Mouse (Mus musculus): ENCODE results near the gene Six3.

Gene Six3

DNA sequence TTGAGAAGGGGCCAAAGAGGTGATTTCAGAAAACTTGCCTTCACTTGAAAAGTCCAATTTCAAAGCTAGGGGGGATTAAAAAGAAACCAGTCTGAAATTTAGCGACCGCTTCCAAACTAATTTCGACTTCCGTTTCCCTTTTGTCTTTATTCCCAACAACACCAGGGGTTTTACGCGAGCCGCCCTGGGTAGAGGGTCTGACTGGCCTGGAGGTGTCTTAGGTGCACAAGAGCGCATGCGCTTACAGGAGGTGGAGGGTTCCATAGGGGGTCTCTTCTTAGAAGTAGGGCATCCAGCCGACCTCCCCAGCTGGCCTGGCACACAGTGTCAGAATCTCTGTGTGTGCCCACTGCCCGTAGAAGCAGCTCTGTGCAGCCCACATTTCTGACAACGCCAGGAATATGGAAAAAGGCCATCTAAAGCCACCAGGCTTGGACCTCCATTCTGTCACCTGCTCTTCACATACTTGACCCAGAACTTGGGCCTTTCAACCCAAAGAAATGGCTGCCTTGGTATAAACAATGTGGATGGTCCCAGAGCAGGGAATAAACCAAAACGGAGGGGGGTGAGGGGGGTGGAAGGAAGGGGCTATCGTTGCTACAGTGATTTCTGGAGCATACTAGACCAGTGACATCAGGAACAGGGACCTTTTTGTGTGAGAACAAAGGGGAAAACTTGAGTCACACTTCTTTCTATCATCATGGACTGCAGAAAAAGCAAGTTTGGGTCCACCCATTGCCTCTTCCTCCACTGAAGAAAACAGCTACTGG, 12.9 kb downstream of the Six3 start:
- no peak for DNase-seq (ENCODE audit: low spot score in 2 of 2)

DNA sequence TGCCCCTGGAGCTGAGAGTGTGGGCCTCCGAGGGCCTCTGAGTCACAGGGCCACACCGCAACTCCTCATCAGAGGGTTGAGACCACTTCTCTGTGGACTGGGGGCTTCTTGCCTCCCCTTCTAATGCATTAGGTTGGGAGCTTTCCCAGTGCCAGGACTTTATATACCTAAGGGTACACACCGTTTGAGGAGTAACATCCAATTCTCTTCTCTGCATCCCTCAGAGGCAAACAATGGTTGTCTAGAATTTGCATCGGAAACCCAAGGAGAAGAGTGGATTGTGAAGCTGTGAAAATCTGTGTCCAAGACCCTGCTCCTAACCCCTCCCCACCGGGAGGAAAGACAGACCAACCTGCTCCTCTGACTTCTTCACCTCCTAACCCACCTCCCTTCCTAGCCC, 14.3 kb downstream of the Six3 start:
- no peak for DNase-seq (ENCODE audit: low spot score in 2 of 2)

DNA sequence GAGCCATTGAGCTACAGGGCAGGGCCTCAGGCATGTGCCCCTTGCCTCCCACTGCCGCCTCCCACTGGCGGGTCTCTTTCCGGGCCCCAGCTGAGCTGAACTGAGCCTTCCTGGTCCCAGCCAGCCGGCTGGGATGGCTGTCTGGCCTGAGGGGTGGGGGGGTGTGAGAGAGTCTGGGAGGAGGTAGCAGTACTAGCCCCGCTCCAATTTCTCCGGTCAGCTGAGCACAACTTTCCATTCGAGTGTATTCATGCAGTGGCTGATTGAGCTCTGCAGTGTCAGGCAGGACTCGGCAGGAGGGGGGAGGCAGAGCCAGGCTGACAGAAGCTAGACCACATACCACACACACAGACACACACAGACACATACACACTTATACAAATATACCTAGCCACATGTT, 15.4 kb downstream of the Six3 start:
- no peak for DNase-seq (ENCODE audit: low spot score in 2 of 2)

DNA sequence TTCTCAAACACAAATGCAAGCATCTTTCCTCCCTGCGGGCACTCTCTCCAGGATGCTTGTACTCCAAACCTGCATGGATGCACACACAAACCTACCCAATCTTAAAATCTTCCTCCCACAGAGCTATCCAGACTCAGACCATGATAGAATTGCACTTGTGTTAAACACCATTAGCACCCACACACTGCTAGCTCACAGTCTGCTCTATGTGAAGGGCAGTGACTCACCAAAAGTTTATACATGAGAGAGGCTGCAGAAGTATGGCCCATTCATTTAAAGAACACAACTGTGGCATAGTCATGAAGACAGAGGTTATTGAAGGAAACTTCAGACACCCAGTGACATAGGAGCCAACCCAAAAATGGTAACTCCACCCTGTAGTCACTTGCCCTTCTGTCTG, 16.0 kb downstream of the Six3 start:
- no peak for DNase-seq (ENCODE audit: low spot score in 2 of 2)

DNA sequence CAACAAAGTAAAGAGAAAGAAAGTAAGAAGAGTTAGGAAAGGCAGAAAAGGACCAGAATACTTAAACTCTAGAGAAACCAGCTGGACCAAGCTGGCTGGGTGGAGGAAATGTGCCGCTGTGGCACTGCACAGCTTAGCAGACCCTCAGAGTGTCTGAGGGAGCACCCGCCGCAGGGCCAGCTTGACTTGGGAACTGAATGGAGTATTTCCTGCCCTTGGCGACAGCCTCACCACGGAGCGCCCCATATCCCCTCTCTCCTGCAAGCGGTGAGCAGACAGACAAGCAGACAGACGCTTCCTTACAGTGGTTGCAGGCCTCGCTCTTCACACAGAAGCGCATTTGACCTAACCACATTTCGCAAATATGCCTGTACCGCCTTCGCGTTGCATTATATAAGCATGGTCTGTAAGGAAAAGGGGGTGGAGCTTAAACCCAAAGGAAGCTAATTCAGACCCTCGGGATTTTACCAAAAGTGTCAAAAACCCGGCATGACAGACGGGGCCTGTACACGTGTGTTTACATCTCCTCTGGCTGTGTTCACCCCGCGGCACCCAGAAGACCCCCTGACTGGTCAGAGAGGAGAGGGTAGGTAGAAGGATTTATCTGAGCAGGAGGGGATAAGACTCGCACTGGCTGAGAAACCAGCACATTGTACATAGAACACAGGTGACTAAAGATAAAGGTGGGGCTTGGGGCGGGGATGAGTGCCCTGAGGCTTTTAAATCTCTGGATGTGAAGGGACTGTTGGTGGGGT, 17.1 kb downstream of the Six3 start:
- DNase-seq (ENCODE audit: low spot score in 2 of 2): no peak

DNA sequence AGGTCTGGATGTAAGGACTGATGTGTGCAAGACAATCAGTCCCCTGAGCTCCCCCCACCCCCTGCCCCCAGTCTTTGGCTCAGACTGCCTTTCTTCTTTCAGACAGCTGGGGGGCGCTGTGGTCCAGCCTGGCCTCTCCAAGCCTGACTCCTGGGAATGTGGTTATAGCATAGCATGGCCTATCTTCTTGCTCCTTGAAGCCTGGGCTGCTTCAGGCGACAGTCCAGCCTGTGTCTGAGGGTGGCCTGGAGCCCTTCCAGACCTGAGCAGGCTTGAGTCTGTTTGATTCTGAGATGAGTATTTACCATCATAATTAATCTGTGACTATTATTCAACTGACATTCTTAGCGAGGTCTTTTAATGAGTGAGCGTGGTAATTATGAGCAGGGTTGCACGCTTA, 17.7 kb downstream of the Six3 start:
- DNase-seq (ENCODE audit: low spot score in 2 of 2): no peak

DNA sequence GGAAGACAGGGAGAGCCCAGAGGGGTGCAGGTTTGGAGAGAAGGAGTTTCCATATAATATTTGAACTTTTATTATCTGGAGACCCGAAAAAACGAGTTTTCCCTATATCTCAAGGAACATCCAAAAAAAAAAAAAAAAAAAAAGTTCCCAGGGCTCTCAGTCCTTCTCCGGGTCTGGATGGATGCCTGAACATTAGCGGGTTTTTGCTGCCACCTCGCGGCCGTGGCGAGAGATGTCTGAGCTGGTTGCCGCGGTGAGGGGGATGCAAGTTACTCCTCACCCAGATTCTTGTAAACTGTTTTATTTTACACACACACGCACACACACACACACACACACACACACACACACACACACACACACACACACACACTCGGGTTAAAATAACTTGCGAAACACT, 20.2 kb downstream of the Six3 start:
- DNase-seq (ENCODE audit: low spot score in 2 of 2): peak; percentile 68 to 82

DNA sequence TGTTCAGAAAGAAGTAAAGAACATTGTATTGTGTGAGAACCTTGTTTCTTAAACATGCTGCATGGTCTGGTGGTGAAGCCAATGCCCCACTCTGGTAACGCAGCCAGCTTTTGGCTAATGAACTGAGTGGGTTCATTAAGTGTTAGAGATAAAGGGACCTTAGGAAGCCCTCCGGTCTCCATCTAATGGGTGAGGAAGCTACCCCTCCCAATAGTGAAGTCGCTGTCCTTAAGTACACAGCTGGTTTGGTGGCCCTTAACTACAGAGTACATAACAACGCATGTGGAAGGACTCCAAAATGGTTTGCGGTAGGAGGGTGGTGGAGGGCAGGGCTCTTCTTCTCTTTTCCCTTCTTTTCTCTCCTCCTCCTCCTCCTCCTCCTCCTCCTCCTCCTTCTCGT, 24.5 kb downstream of the Six3 start:
- DNase-seq (ENCODE audit: low spot score in 2 of 2): no peak

DNA sequence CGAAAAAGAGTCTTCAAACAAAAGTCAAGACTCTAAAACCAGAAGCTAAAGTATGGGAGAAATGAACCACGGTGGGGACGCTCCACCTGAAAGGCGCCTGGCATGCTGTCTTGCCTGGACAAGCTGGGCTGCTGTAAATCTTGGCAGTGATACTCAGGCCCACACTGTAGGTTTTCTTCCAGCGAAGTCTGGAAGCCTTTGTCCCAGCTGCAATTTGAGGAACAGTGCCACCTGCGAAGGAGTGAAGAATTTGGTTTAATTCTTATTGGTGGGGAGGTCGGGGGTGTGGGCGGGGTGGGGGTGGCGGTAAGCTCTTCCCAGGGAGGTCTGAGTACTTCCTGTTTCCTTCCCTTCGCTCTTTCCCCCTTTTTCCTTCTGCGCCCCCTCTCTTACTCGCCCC, 31.9 kb downstream of the Six3 start:
- DNase-seq (ENCODE audit: low spot score in 2 of 2): no peak

DNA sequence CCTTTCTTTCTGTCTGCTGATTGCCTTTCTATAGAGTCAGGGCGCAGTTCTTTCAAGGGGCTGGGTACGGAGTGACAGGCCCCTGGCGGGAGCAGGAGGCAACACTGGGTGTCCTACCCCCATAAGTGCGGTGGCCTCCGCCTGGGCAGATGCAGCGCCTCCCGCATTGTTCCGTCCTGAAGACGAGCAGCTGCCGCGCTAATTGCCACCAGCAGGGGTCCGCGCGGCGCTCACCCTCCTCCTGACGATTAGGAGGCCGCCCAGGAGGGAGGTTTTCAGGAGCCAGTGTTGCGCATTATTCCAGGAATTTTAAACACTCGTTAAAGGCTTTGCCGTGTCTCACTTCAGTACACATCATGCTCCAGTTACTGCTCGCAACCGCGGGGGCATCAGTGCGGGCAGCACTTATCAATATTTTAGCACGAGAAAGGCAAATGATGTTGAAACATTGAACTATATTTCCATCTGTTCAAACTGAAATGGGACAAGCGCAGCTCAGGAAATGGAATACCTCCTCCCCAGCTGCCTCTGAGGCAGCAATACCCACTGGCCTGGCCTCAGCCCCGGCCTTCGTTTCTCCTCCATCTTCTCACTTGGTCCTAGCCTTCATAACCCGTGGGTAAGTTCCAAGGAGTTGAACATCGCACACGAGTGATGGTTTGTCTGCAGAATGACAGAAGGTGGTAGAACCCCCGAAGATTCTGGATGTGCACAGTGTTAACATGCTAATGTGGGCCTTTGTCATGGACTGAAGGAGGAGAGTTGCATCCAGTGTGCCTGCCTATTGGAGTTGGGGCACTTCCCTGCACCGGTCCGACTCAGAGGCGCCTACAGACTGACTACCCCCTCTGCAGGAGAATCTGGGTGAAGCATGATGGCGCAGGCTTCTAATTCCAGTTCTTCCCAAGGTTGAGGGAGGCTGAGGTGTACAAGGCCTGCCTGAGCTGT, 32.6 kb downstream of the Six3 start:
- DNase-seq (ENCODE audit: low spot score in 2 of 2): no peak

DNA sequence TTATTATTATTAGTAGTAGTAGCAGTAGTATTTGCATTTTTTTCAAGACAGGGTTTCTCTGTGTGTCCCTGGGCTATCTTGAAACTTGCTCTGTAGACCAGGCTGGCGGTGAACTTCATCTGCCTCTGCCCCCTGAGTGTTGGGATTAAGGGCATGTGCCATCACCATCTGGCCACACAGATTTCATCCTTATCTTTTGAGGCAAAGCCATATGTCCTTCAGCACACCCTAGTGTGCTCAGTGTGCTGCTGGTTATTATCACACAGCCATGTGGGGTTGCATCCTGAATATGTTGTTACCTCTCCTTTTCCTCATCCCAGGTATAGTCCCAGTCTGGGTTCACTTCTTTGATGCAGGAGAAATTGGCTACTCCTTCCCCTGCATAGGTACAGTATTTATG, 46.6 kb downstream of the Six3 start:
- DNase-seq (ENCODE audit: low spot score in 2 of 2): no peak

DNA sequence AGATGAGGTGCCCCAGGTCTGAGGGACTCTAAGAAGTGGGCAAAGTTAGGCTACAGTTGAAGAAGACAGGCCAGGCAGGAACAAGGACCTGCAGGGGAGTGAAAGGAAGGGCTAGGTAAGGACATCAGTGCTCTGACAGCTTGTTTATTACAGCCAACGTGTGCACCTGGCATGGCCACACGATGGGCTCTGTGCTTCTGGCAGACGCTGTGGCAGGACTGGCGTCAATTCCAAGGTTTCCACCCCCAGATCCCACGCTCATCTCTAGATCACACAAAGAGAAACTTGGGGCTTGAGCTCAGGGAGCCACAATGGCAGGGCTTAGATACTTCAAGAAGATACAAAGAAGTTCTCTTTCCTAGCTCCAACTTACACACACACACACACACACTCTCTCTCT, 48.1 kb downstream of the Six3 start:
- DNase-seq (ENCODE audit: low spot score in 2 of 2): no peak

DNA sequence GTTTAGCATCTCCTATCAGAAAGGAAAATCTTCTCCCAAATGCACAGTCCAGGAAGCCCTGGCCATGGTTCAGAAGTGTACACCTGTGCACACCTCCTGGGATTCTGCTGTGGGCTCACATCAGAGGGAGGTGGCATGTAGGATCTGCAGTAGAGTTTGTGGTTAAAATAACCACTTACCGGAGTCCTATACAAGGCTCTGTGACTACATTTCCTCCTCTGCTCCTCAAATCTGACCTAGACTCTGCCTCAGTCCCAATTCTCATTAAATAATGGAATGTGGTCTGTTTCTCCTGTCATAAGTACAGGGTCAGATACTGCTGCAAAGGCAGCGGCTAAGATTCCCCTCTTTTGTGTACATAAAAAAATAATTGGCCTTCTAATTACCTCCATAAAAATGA, 50.8 kb downstream of the Six3 start:
- DNase-seq (ENCODE audit: low spot score in 2 of 2): no peak

DNA sequence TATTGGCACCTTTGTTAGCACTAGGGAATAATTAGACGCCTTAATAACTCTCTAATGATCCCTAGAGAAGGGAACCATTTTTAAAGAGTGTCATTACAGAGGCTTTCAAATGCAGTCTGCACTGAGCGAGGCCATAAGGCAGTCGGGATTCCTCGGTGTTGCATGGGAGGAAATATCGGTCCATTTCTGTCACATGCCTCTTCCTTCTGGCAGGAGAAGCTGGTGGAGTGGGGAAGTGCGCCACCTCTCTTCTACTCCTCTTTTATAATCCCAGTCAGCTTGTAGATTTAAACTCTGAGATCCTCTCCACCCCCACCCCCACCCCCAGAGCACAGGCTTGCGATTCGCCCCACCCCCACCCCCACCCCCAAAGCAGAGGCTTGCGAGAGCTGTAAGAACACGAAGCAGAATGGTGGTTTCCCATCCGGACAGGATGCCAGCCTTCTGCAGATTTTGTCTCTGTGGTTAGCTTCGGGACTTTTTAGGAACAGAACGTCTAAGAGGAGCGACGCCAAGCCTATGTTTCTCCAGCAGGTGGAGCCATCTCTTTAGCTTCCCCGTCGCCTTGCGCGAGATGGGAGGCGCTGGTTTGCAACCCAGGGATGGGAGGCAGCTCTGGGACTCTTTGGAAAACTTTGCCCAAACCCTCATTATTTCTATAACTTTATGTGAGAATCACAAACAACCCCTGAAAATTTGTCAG, 51.4 kb downstream of the Six3 start:
- DNase-seq (ENCODE audit: low spot score in 2 of 2): peak; percentile 42 to 71

All from frontal cortex, postnatal 14 days (tissue).